Mouse (Mus musculus) megakaryocyte, embryonic 14.5 days (primary cell): ENCODE results near the gene Gm26741.

Source experiments
- FLI1 ChIP-seq: IDR thresholded peaks from 2 replicates; pipeline ENCODE4 v1.6.1; 2012; ENCODE audit warnings: low read length, inconsistent platforms, mixed read lengths
- GATA1 ChIP-seq: IDR thresholded peaks from 3 replicates; pipeline ENCODE4 v1.6.1; 2012; ENCODE audit warnings: mixed read lengths, low read length, inconsistent platforms, borderline replicate concordance

GRCm38 (mm10) chr10:52360241-52360735, 1.7 kb downstream of the Gm26741 start:
- TF ChIP-seq GATA1 (no peak), FLI1 (no peak)
